Mouse (Mus musculus): ENCODE results near the gene Gdpd2. TPM values are rescaled to one million over a fixed set of nuclear protein-coding genes. Genes with fewer than 3 reads are reported as not detected.

Gdpd2 gene
- polyA plus RNA-seq, 1 experiment from 2014 or later: 13.8 TPM

DNA sequence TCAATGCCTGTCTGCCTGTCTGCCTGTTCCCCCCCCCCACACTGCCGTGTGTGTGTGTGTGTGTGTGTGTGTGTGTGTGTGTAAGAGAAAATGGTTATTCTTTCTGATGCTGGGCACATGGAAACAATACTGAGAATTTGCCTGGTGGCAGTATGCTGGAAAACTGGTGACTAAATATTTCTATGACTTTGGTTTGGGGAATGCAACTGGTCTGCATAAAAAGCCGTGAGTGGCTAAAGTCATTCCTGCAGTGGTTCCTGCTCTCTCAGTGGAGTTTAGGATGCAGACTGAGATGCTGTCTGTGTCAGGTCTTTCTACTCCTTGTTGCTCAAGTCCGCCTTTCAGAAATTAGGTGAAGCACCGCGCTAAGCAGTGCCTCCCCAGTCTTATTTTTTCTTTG, 48.7 kb downstream of the Gdpd2 start:
- Histone ChIP-seq H3K36me3 (no peaks in the 10 kb centered on the region), H3K4me2 (replicated peaks) (peak overlapping the region; percentile 50), H3K27me3 (no peaks in the 10 kb centered on the region), H3K9ac (replicated peaks) (no peak overlapping the region), H3K4me3 (peak overlapping the region; percentile 54), H3K4me1 (peaks cover 35% of the 10 kb centered on the region), H3K27ac (replicated peaks) (no peak overlapping the region), H3K9me3 (no peaks in the 10 kb centered on the region)
- 30% methylated on average over 5 of the region's 5 CpGs for WGBS
- ATAC-seq (replicated peaks): no peak

Other genes starting within 250 kb of the Gdpd2 start
- gene Igbp1, start 235.6 kb upstream of the Gdpd2 start, polyA plus RNA-seq (2015; fragmentation: Nextera tagmentation; extraction: Ambion mirVana): 26.9 and 27.0 TPM in 2 replicates
- not detected in 2 replicates for gene Dgat2l6, start 205.0 kb upstream of the Gdpd2 start, polyA plus RNA-seq (2015; fragmentation: Nextera tagmentation; extraction: Ambion mirVana)
- gene Awat1, start 157.6 kb upstream of the Gdpd2 start, polyA plus RNA-seq (2015; fragmentation: Nextera tagmentation; extraction: Ambion mirVana): not detected in 2 replicates
- gene P2ry4, start 135.0 kb upstream of the Gdpd2 start, polyA plus RNA-seq (2015; fragmentation: Nextera tagmentation; extraction: Ambion mirVana): not detected in 2 replicates
- gene Arr3, start 124.4 kb upstream of the Gdpd2 start, polyA plus RNA-seq (2015; fragmentation: Nextera tagmentation; extraction: Ambion mirVana): 0.27 TPM in 1 of 2 replicates, not detected in the other
- 15.0 and 17.3 TPM in 2 replicates for gene Kif4, start 104.1 kb upstream of the Gdpd2 start, polyA plus RNA-seq (2015; fragmentation: Nextera tagmentation; extraction: Ambion mirVana)
- 112 and 113 TPM in 2 replicates for gene Pdzd11, start 103.3 kb upstream of the Gdpd2 start, polyA plus RNA-seq (2015; fragmentation: Nextera tagmentation; extraction: Ambion mirVana)
- 7.3 and 10.0 TPM in 2 replicates for gene Dlg3, start 37.8 kb downstream of the Gdpd2 start, polyA plus RNA-seq (2015; fragmentation: Nextera tagmentation; extraction: Ambion mirVana)